Mouse (Mus musculus) spleen, adult 2 months (tissue): ENCODE measurements around the gene Gnao1. TPM values are rescaled to one million over a fixed set of nuclear protein-coding genes. Genes with fewer than 3 reads are reported as not detected.

Experiments
- DNase-seq, 2 experiments: peaks; one replicate each; pipeline versions ENCODE4 v3.0.0 to v3.0.0-alpha.2; 2012 to 2021; ENCODE audit warnings: low spot score in 2 of 2, low read depth in 1 of 2
- H3K27ac ChIP-seq: fragments of 200-500 bp; 2 replicates; pipeline ENCODE4 v1.5.1; 2012; ENCODE audit warnings: low read length, inconsistent platforms; ENCODE audit not compliant: insufficient read depth
- H3K27me3 ChIP-seq: fragments of 200-500 bp; 2 replicates; pipeline ENCODE4 v1.6.1; 2012; ENCODE audit warnings: mild to moderate bottlenecking, moderate library complexity, low read length, inconsistent platforms; ENCODE audit not compliant: control insufficient read depth, insufficient read depth
- H3K36me3 ChIP-seq: fragments of 200-500 bp; 2 replicates; pipeline ENCODE4 v1.6.1; 2012; ENCODE audit warnings: mild to moderate bottlenecking, low read length, inconsistent platforms; ENCODE audit not compliant: control insufficient read depth, insufficient read depth
- H3K4me1 ChIP-seq: fragments of 200-500 bp; 2 replicates; pipeline ENCODE4 v1.6.1; 2011; ENCODE audit warnings: inconsistent platforms; ENCODE audit not compliant: control insufficient read depth, insufficient read depth, insufficient read length
- H3K4me3 ChIP-seq: fragments of 200-500 bp; 2 replicates; pipeline ENCODE4 v1.5.1; 2011; ENCODE audit warnings: mild to moderate bottlenecking, inconsistent platforms; ENCODE audit not compliant: insufficient read depth, insufficient read length; ENCODE audit errors: extremely low read depth
- CTCF ChIP-seq: fragments of 200-500 bp; IDR thresholded peaks from 2 replicates; pipeline ENCODE4 v1.5.1; 2011; ENCODE audit warnings: mild to moderate bottlenecking, inconsistent platforms; ENCODE audit not compliant: insufficient read depth, insufficient read length, insufficient replicate concordance; ENCODE audit errors: extremely low read depth
- POLR2A ChIP-seq: fragments of 200-500 bp; IDR thresholded peaks from 2 replicates; pipeline ENCODE4 v1.6.1; 2011; ENCODE audit warnings: low read depth, low read length, inconsistent platforms
- WGBS: fragments of 180-500 bp; shearing (Covaris S2); methylation state at CpG from one replicate; pipeline ENCODE4 v1.1.7; 2018; 5-methylcytosine and 5-hydroxymethylcytosine counted together
- polyA plus RNA-seq: library from polyadenylated mRNA; depleted of rRNA; stranded (reverse); fragments of >200 nt; gene quantifications from 2 replicates; pipeline ENCODE4 v1.2.3, GENCODE M21; 2012

Gene Gnao1
- polyA plus RNA-seq, 1 experiment: 2.5 TPM

DNA sequence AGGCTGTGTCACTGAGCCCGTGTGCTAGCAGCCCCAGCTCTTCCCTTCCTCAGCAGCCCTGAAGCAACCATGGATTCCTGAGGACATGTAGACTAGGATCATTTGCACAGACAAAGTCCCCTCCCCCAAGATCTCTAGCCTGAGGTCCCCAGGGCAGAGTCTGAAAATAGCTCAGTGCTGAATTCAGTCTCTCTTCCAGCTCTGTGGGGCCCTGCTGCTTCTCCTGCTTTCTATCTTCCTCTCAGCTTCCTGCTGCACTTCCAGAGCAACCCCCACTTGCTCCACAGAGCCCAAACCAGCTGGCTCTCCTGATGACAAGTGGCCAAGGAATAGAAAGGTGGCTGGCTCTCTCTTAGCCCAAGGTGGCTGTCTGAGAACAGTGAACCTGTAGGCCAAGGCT, 98.8 kb downstream of the Gnao1 start:
- DNase-seq: no peak
- TF ChIP-seq POLR2A: no peak
- TF ChIP-seq CTCF: no peak
- WGBS: 46% methylated on average over 1 of the region's 1 CpGs
- no peak overlapping the region for H3K27ac ChIP-seq
- H3K4me1 ChIP-seq: no peaks in the 10 kb centered on the region
- H3K27me3 ChIP-seq: no peaks in the 10 kb centered on the region
- H3K4me3 ChIP-seq: no peak overlapping the region
- H3K36me3 ChIP-seq: no peaks in the 10 kb centered on the region

DNA sequence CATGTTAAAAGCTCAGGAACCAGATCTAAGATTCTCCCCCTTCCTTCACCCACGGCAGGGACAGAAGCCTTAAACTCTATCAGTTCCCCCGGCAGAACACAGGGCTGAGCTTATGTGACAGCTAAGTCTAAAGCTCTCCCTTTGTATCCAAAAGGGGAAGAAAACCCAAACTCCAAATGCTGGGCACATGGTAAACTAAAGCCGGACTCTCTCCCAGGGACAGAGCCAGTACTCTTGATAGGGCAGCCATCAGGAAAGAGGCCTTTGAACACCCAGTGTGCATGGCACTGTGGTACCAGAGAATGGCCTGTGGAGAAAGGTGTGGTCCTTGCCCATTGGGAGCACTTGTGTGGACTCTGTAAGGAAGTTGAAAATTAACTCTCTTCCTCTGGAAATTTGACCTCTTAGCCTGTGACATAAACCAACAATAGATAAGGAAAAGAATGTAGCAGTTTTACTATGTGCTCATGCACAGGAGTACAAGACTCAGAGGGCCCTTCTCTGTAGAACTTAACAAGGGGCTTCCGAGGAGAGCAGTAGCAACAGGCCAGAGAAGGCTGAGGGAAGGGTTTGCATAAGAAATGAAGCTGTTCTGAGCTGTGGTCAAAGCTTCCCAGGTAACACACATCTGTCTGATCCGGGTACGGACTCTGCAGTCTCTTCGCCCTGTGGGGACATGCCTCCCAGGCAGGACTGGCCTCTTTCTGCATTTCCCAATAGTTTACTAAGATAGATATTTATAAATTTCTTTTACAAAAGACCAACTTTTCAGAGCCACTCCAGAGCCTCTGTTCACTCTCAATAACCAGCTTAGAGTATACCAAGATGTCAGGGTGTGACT, 102.2 kb downstream of the Gnao1 start:
- no peaks in the 10 kb centered on the region for H3K27me3 ChIP-seq
- DNase-seq: no peak
- H3K27ac ChIP-seq: no peak overlapping the region
- no peak overlapping the region for H3K4me3 ChIP-seq
- H3K4me1 ChIP-seq: no peaks in the 10 kb centered on the region
- TF ChIP-seq CTCF (no peak), POLR2A (no peak)
- WGBS: 73% methylated on average over 7 of the region's 7 CpGs
- H3K36me3 ChIP-seq: no peaks in the 10 kb centered on the region

DNA sequence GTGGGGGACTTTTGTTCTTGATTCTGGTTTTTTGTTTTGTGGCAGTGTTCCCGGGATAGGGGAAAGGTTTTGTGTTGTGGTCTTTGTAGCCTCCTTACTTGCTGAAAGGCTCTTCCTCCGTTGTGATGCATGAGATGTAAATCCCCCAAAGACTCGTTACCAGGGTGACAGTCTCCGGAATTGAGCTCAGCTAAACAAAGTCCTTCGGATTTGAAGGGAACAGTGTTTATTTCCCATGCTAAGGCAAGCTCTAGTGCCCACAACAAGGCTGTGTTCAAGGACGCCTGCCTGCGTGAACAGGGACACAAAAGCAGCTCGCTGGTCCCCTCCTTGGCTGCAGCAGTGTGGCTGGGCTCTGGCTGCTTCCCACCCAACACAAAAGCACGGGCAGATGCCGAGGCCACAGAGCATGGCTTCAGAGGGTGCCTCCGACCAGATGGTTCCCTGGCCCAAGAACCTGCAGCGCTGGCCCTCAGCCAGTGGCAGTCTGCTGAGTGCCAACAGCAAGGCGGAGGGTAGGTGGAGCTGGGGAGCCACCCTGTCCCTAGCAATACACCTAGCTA, 108.2 kb downstream of the Gnao1 start:
- 81% methylated on average over 13 of the region's 13 CpGs for WGBS
- Histone ChIP-seq H3K27me3 (no peaks in the 10 kb centered on the region), H3K27ac (no peak overlapping the region), H3K4me1 (no peaks in the 10 kb centered on the region), H3K4me3 (no peak overlapping the region), H3K36me3 (no peaks in the 10 kb centered on the region)
- no peak for TF ChIP-seq POLR2A
- DNase-seq: no peak

DNA sequence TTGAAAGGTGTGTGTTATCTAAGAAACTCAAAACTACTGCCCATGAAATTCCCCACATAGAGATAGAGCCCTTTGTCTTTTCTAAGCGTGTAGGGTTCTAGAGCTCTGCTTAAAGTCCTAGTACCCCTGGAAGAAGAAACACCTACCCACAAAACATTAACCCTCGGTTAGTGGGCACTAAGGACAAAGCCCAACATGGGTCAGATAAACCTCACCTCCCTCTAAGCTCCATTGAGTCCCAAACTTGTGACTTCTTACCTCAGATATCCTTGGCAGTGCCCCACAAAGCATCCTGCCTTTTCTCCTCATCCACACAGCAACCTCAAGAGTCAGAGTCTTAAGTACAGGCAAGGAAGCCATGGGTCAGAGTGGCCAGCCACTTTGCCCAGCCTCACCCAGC, 108.8 kb downstream of the Gnao1 start:
- TF ChIP-seq CTCF (no peak), POLR2A (no peak)
- Histone ChIP-seq H3K27ac (no peak overlapping the region), H3K27me3 (no peaks in the 10 kb centered on the region), H3K36me3 (no peaks in the 10 kb centered on the region), H3K4me3 (no peak overlapping the region), H3K4me1 (no peaks in the 10 kb centered on the region)
- DNase-seq: no peak
- 86% methylated on average over 2 of the region's 2 CpGs for WGBS

DNA sequence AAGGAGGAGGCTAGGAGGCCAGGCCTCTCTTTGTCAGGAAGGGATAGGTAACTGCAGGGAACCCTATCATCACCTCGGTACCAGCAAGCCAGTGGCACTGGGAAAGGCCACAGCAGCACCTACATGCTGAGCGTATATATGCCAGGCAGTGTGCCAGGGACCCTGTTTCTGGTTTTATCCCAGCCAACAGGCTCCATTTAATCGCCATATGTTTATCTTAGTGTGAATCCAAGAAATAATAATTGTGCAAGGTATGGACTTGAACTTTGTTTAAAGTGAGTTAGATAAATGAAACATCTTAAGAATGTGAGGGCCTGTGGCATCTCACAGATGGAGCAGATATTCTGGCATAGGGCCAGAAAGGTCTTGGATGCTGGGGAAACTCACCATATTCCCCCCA, 109.7 kb downstream of the Gnao1 start:
- H3K4me3 ChIP-seq: no peak overlapping the region
- WGBS: 82% methylated on average over 3 of the region's 3 CpGs
- TF ChIP-seq POLR2A: no peak
- no peak for TF ChIP-seq CTCF
- no peak overlapping the region for H3K27ac ChIP-seq
- H3K4me1 ChIP-seq: no peaks in the 10 kb centered on the region
- H3K36me3 ChIP-seq: no peaks in the 10 kb centered on the region
- no peak for DNase-seq
- H3K27me3 ChIP-seq: no peaks in the 10 kb centered on the region

DNA sequence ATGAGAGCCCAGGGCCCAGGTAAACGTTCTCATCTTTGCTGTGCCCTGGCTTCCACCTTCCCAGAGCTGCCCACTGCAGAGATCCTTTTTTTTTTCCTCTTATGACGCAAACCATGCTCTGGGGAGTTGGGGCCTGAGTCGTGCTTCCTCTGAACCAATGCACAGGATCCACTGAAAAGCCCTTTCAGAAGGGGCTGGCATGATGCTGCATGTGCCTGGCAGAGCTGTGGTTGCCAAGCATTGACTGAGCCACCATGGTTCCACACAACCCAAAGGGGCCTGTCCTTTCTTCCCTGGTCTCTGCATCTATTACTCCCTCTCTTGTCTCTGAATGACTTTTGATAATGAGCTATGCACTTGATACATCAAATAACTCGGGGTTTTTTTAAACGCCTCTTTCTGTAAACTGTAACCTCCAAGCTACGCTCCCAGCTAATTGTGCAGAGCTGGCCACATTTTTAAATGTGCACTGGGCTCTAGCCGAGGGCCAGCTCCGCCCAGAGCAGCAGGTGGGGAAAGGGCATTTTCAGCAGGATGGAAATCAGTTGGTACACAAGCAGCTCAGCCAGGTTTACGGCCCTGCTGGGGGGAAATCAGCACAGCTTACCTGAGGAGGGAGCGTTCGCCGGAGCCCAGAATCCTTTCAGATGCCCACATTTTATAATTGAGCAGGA, 110.3 kb downstream of the Gnao1 start:
- no peaks in the 10 kb centered on the region for H3K36me3 ChIP-seq
- no peak overlapping the region for H3K27ac ChIP-seq
- no peak for TF ChIP-seq CTCF
- TF ChIP-seq POLR2A: no peak
- 80% methylated on average over 12 of the region's 12 CpGs for WGBS
- no peak for DNase-seq
- H3K4me1 ChIP-seq: no peaks in the 10 kb centered on the region
- H3K4me3 ChIP-seq: no peak overlapping the region
- no peaks in the 10 kb centered on the region for H3K27me3 ChIP-seq

DNA sequence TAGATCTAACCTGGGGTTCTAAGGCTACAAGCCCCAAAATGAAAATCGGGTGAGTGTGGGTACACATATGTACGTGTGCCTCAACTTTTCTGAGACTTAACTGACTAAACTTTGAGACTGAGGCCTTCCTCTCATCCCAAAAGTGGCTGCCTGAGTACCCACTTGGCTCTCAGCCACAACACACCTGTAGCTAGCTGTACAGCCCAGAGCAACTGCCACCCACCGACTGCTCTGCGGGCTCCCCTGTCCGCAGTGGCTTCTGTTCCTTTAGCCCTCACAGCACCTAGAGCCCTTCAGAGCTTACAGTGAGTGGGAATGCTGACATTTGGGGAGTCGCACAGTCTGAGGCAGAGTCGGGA, 110.8 kb downstream of the Gnao1 start:
- no peak for TF ChIP-seq CTCF
- no peak for TF ChIP-seq POLR2A
- Histone ChIP-seq H3K4me1 (no peaks in the 10 kb centered on the region), H3K4me3 (no peak overlapping the region), H3K27ac (no peak overlapping the region), H3K36me3 (no peaks in the 10 kb centered on the region), H3K27me3 (no peaks in the 10 kb centered on the region)
- DNase-seq: no peak
- WGBS: 90% methylated on average over 7 of the region's 7 CpGs
